Comparison of ENCODE assay signal across 25 mouse cellular contexts in the genomic region with DNA sequence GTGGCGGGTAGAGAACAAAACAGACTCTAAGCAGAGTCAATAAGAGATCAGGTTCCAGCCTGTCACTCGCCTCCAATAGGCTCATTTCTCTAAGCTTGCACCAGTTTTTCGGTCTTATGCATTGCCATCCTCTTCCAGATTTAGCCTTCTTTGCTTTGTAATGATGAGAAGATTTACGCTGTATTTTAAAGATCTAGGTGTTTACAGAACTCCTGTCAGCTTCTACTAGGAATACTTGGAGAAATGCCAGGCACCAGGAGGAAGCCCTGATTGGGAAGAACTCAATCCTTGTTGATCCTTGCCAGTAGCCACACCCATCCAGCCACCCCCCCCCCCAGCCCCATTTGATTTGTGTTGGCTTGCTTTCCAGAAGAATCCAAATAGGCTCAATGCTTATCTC. TPM values are rescaled to one million over a fixed set of nuclear protein-coding genes. Genes with fewer than 3 reads are reported as not detected.
DNase-seq lines count a peak whose midpoint lies in the region; ATAC-seq and TF ChIP-seq lines count a peak whose summit lies in the region.
"Had no signal": no experiment of that assay in that cellular context is flagged by ENCODE, and none has a peak within 500 bp of the region (broad histone marks: within the 10 kb centered on the region; RNA-seq: fewer than 3 reads in every experiment).

No protein-coding gene starts in this region.

- no peaks in the 10 kb centered on the region for H3K36me3 ChIP-seq in embryonic facial prominence, embryonic 14.5 days (ENCODE audit: control insufficient read depth, insufficient read depth, low read length)
- H3K36me3 ChIP-seq in embryonic facial prominence, embryonic 10.5 days (replicated peaks), result no peaks in the 10 kb centered on the region
- H3K36me3 ChIP-seq in heart, embryonic 12.5 days, result no peaks in the 10 kb centered on the region
- no peaks in the 10 kb centered on the region for H3K36me3 ChIP-seq in heart, embryonic 10.5 days
- H3K36me3 ChIP-seq in lung, postnatal 0 days (ENCODE audit: insufficient read depth, low read length), result no peaks in the 10 kb centered on the region
- H3K36me3 ChIP-seq: embryonic facial prominence, embryonic 13.5 days; forebrain, embryonic 10.5 days; heart, embryonic 13.5 days; hindbrain, embryonic 10.5 days; hindbrain, embryonic 13.5 days; intestine, embryonic 15.5 days had no signal

- H3K4me1 ChIP-seq in embryonic facial prominence, embryonic 14.5 days (ENCODE audit: control insufficient read depth, insufficient read depth, low read length), result no peaks in the 10 kb centered on the region
- H3K4me1 ChIP-seq in embryonic facial prominence, embryonic 10.5 days, result no peaks in the 10 kb centered on the region
- 0 out of 2 replicates have a peak, but pooled peaks cover 4% of the 10 kb centered on the region for H3K4me1 ChIP-seq in heart, embryonic 12.5 days (replicated peaks)
- H3K4me1 ChIP-seq in heart, embryonic 10.5 days, result no peaks in the 10 kb centered on the region
- 0 out of 2 replicates have a peak, but pooled peaks cover 4% of the 10 kb centered on the region for H3K4me1 ChIP-seq in lung, postnatal 0 days (ENCODE audit: insufficient read depth, low read depth, low read length)
- H3K4me1 ChIP-seq: embryonic facial prominence, embryonic 13.5 days; forebrain, embryonic 10.5 days; forebrain, embryonic 13.5 days; hindbrain, embryonic 10.5 days; hindbrain, embryonic 13.5 days had no signal

- TF ChIP-seq POLR2A in brain, embryonic 14.5 days (IDR thresholded peaks at IDR 0.05; ENCODE audit: borderline replicate concordance, extremely low read depth, insufficient read depth, insufficient read length, poor library complexity, severe bottlenecking), result no peak

- no peak overlapping the region for H3K27ac ChIP-seq in embryonic facial prominence, embryonic 14.5 days (replicated peaks; ENCODE audit: low read depth, low read length)
- no peak overlapping the region for H3K27ac ChIP-seq in embryonic facial prominence, embryonic 10.5 days (replicated peaks)
- H3K27ac ChIP-seq in heart, embryonic 12.5 days (ENCODE audit: poor library complexity, severe bottlenecking), result 0 out of 2 replicates have a peak overlapping the region, but pooled peaks have one; percentile 27
- H3K27ac ChIP-seq in heart, embryonic 10.5 days, result no peak overlapping the region
- no peak overlapping the region for H3K27ac ChIP-seq in lung, postnatal 0 days (ENCODE audit: low read length)
- H3K27ac ChIP-seq: embryonic facial prominence, embryonic 13.5 days; forebrain, embryonic 10.5 days; forebrain, embryonic 13.5 days; heart, adult 2 months; heart, embryonic 13.5 days; hindbrain, embryonic 10.5 days; hindbrain, embryonic 13.5 days; intestine, embryonic 15.5 days had no signal

- DNase-seq in embryonic facial prominence, embryonic 14.5 days (ENCODE audit: low spot score), result peak; percentile 57
- no peak for DNase-seq in embryonic facial prominence, embryonic 10.5 days (ENCODE audit: low spot score)
- DNase-seq in heart, embryonic 10.5 days (ENCODE audit: low spot score), result no peak
- no peak for DNase-seq in lung, postnatal 0 days (ENCODE audit: low spot score)
- no peak for DNase-seq in lung, adult 18-20 months
- DNase-seq in brain, embryonic 14.5 days (ENCODE audit: low read depth), result peak; percentile 20
- DNase-seq: adrenal gland, adult 2 months; adrenal gland, postnatal 14 days; cerebellum, adult 18-20 months; cerebellum, adult 9-10 months; cerebellum, postnatal 25 days; gastrocnemius, postnatal 25 days; heart, adult 2 months; kidney, adult 11 months had no signal

- ATAC-seq in embryonic facial prominence, embryonic 14.5 days (ENCODE audit: low read depth), result no peak
- no peak for ATAC-seq in heart, embryonic 12.5 days (ENCODE audit: insufficient number of reproducible peaks, low FRiP score)
- ATAC-seq in lung, postnatal 0 days, result peak; percentile 16; the same call in 1 of the 2 replicates
- ATAC-seq in cerebellum, adult (ENCODE audit: insufficient number of reproducible peaks, low FRiP score, low TSS enrichment), result no peak
- ATAC-seq: forebrain, embryonic 13.5 days; forebrain, embryonic 16.5 days; hindbrain, embryonic 16.5 days had no signal

- no peak overlapping the region for H3K9ac ChIP-seq in embryonic facial prominence, embryonic 14.5 days (ENCODE audit: low read depth, low read length)
- no peak overlapping the region for H3K9ac ChIP-seq in heart, embryonic 12.5 days
- H3K9ac ChIP-seq in lung, postnatal 0 days (replicated peaks; ENCODE audit: low read depth), result no peak overlapping the region
- H3K9ac ChIP-seq: embryonic facial prominence, embryonic 13.5 days; forebrain, embryonic 13.5 days; heart, embryonic 13.5 days; hindbrain, embryonic 13.5 days; intestine, embryonic 15.5 days had no signal

- H3K27me3 ChIP-seq in embryonic facial prominence, embryonic 14.5 days (replicated peaks; ENCODE audit: control insufficient read depth, insufficient read depth, low read length), result no peaks in the 10 kb centered on the region
- no peaks in the 10 kb centered on the region for H3K27me3 ChIP-seq in embryonic facial prominence, embryonic 10.5 days (replicated peaks; ENCODE audit: low read depth, poor library complexity, severe bottlenecking)
- H3K27me3 ChIP-seq in heart, embryonic 12.5 days (replicated peaks), result no peaks in the 10 kb centered on the region
- H3K27me3 ChIP-seq in heart, embryonic 10.5 days (ENCODE audit: insufficient read depth, poor library complexity, severe bottlenecking), result no peaks in the 10 kb centered on the region
- no peaks in the 10 kb centered on the region for H3K27me3 ChIP-seq in lung, postnatal 0 days (replicated peaks; ENCODE audit: insufficient read depth, low read length)
- H3K27me3 ChIP-seq: embryonic facial prominence, embryonic 13.5 days; forebrain, embryonic 13.5 days; heart, embryonic 13.5 days; hindbrain, embryonic 13.5 days; intestine, embryonic 15.5 days had no signal

- no peak overlapping the region for H3K4me2 ChIP-seq in embryonic facial prominence, embryonic 14.5 days (ENCODE audit: low read depth, low read length)
- no peak overlapping the region for H3K4me2 ChIP-seq in heart, embryonic 12.5 days
- H3K4me2 ChIP-seq in lung, postnatal 0 days (replicated peaks; ENCODE audit: low read depth, low read length), result no peak overlapping the region
- H3K4me2 ChIP-seq: embryonic facial prominence, embryonic 13.5 days; forebrain, embryonic 13.5 days; heart, embryonic 13.5 days; hindbrain, embryonic 13.5 days; intestine, embryonic 15.5 days had no signal

- no peak overlapping the region for H3K4me3 ChIP-seq in embryonic facial prominence, embryonic 14.5 days (ENCODE audit: low read depth, low read length)
- H3K4me3 ChIP-seq in embryonic facial prominence, embryonic 10.5 days, result no peak overlapping the region
- no peak overlapping the region for H3K4me3 ChIP-seq in heart, embryonic 12.5 days
- H3K4me3 ChIP-seq in heart, embryonic 10.5 days, result no peak overlapping the region
- no peak overlapping the region for H3K4me3 ChIP-seq in lung, postnatal 0 days (ENCODE audit: low read depth, low read length)
- H3K4me3 ChIP-seq: embryonic facial prominence, embryonic 13.5 days; forebrain, embryonic 10.5 days; forebrain, embryonic 13.5 days; heart, adult 2 months; heart, embryonic 13.5 days; hindbrain, embryonic 10.5 days; hindbrain, embryonic 13.5 days; intestine, embryonic 15.5 days had no signal

- TF ChIP-seq CTCF in lung, postnatal 0 days (IDR thresholded peaks at IDR 0.05), result no peak
- TF ChIP-seq CTCF in brain, embryonic 14.5 days (IDR thresholded peaks at IDR 0.05; ENCODE audit: borderline replicate concordance, extremely low read depth, insufficient read depth, insufficient read length), result no peak

- TF ChIP-seq EP300 in lung, postnatal 0 days (IDR thresholded peaks at IDR 0.05), result no peak

- H3K9me3 ChIP-seq in embryonic facial prominence, embryonic 14.5 days (ENCODE audit: control insufficient read depth, low read length), result no peaks in the 10 kb centered on the region
- H3K9me3 ChIP-seq in embryonic facial prominence, embryonic 10.5 days, result no peaks in the 10 kb centered on the region
- no peaks in the 10 kb centered on the region for H3K9me3 ChIP-seq in heart, embryonic 12.5 days (replicated peaks)
- no peaks in the 10 kb centered on the region for H3K9me3 ChIP-seq in heart, embryonic 10.5 days
- no peaks in the 10 kb centered on the region for H3K9me3 ChIP-seq in lung, postnatal 0 days (ENCODE audit: low read length)
- H3K9me3 ChIP-seq: embryonic facial prominence, embryonic 13.5 days; forebrain, embryonic 10.5 days; heart, embryonic 13.5 days; hindbrain, embryonic 10.5 days; hindbrain, embryonic 13.5 days; intestine, embryonic 15.5 days had no signal

- 70% methylated on average over 4 of the region's 4 CpGs for WGBS in embryonic facial prominence, embryonic 14.5 days
- WGBS in embryonic facial prominence, embryonic 10.5 days, result 82% methylated on average over 4 of the region's 4 CpGs
- WGBS in heart, embryonic 12.5 days, result 69% methylated on average over 4 of the region's 4 CpGs
- WGBS in heart, embryonic 10.5 days, result 78% methylated on average over 4 of the region's 4 CpGs
- WGBS in lung, postnatal 0 days, result 67% methylated on average over 4 of the region's 4 CpGs

RNA-seq across cellular contexts. Expression of gene Dpp4, which starts 14.4 kb away (rescaled TPM):
- polyA plus RNA-seq in embryonic facial prominence, embryonic 14.5 days (2014; fragmentation: Nextera tagmentation; extraction: Ambion mirVana), result 9.0 and 9.7 TPM in 2 replicates
- polyA plus RNA-seq in embryonic facial prominence, embryonic 10.5 days (2016; fragmentation: Nextera tagmentation; extraction: Ambion mirVana), result 0.25 and 0.54 TPM in 2 replicates
- polyA plus RNA-seq in heart, embryonic 12.5 days (2016; fragmentation: Nextera tagmentation; extraction: Ambion mirVana), result 19.9 and 20.6 TPM in 2 replicates
- polyA plus RNA-seq in heart, embryonic 10.5 days (2016; fragmentation: Nextera tagmentation; extraction: Ambion mirVana), result 8.7 and 11.8 TPM in 2 replicates
- 41.8 and 44.1 TPM in 2 replicates for polyA plus RNA-seq in lung, postnatal 0 days (2015; fragmentation: Nextera tagmentation; extraction: Ambion mirVana)
- 1.1 and 1.6 TPM in 2 replicates for polyA plus RNA-seq in brain, embryonic 14.5 days (2012; rRNA removed)

Comparison
In these comparisons a context has a peak if more than half of its experiments do, and no peak if none do; other contexts are left out.
1. DNase-seq: peak in embryonic facial prominence, embryonic 14.5 days (single experiment) and brain, embryonic 14.5 days (single experiment); none in embryonic facial prominence, embryonic 10.5 days (single experiment), heart, embryonic 10.5 days (single experiment), lung, postnatal 0 days (single experiment) and lung, adult 18-20 months (0 of 2).